Mouse (Mus musculus): Measurements from ENCODE around the gene Klrc2. TPM values are rescaled to one million over a fixed set of nuclear protein-coding genes. Genes with fewer than 3 reads are reported as not detected.
"Not testable (repeated sequence)": the region's sequence is repeated elsewhere in the genome, so short reads cannot be mapped to it uniquely, and the experiment has no call there.

Gene Klrc2
- total RNA-seq (2021): not detected

- intact Hi-C loops (cut with DNase I): not testable (repeated sequence)
Observed at GRCm38 (mm10) chr6:129660589-129660988, at the start of gene Klrc2. Klrc2 (minus strand) TSS chr6:129660689.

GRCm38 (mm10) chr6:129691436-129691835 lies 30.9 kb upstream of the Klrc2 start:
- intact Hi-C loops (cut with DNase I); DNase-seq (ENCODE audit: low spot score in 2 of 2): not testable (repeated sequence)

More at GRCm38 (mm10) chr6:129660589-129660988, at the start of gene Klrc2:
- DNase-seq (ENCODE audit: low spot score in 2 of 2): not testable (repeated sequence)

- DNase-seq (ENCODE audit: low spot score in 2 of 2): no peak
- intact Hi-C loops (cut with DNase I): no loop called here
Observed at GRCm38 (mm10) chr6:129680379-129680778, 19.9 kb upstream of the Klrc2 start.

- DNase-seq (ENCODE audit: low spot score in 2 of 2): no peak
- intact Hi-C loops (cut with DNase I): no loop called here
Observed at GRCm38 (mm10) chr6:129678873-129679272, 18.4 kb upstream of the Klrc2 start, which contains the start of gene Klrc1. Klrc1 (minus strand) TSS chr6:129678973.

GRCm38 (mm10) chr6:129661301-129661700 lies 812 bp upstream of the Klrc2 start:
- DNase-seq (ENCODE audit: low spot score in 2 of 2); intact Hi-C loops (cut with DNase I): not testable (repeated sequence)

- intact Hi-C loops (cut with DNase I); DNase-seq (ENCODE audit: low spot score in 2 of 2): not testable (repeated sequence)
Observed at GRCm38 (mm10) chr6:129644054-129644453, 16.4 kb downstream of the Klrc2 start.

- intact Hi-C loops (cut with DNase I): not testable (repeated sequence)
Observed at GRCm38 (mm10) chr6:129643237-129643636, 17.3 kb downstream of the Klrc2 start, which contains the start of gene Klrc3. Klrc3 (minus strand) TSS chr6:129643337.

GRCm38 (mm10) chr6:129631046-129631445 lies 29.4 kb downstream of the Klrc2 start:
- DNase-seq (ENCODE audit: low spot score in 2 of 2); intact Hi-C loops (cut with DNase I): not testable (repeated sequence)

More at GRCm38 (mm10) chr6:129643237-129643636, 17.3 kb downstream of the Klrc2 start, which contains the start of gene Klrc3:
- DNase-seq (ENCODE audit: low spot score in 2 of 2): not testable (repeated sequence)

- DNase-seq (ENCODE audit: low spot score in 2 of 2): no peak
- intact Hi-C loops (cut with DNase I): no loop called here
Observed at GRCm38 (mm10) chr6:129623735-129624134, 36.8 kb downstream of the Klrc2 start, which contains the start of gene Klrk1. Klrk1 (minus strand) TSS chr6:129623864.

- intact Hi-C loops (cut with DNase I): no loop called here
- no peak for DNase-seq (ENCODE audit: low spot score in 2 of 2)
Observed at GRCm38 (mm10) chr6:129608372-129608771, 52.1 kb downstream of the Klrc2 start.

Small RNAs within 50 kb of the gene (microRNA-seq; reads per million reads assigned to microRNA genes)
- 0 reads per million in 2 experiments for gene Mir680-1

Other genes with a start within 250 kb of the Klrc2 start
- gene Clec1a, start 208.7 kb downstream of the Klrc2 start, total RNA-seq (2021): under 1 TPM; 0.66 to 0.85 TPM
- gene Olr1, start 153.5 kb downstream of the Klrc2 start, total RNA-seq (2021): not detected
- not detected for gene Tmem52b, start 148.1 kb downstream of the Klrc2 start, total RNA-seq (2021)
- gene Gabarapl1, start 127.5 kb downstream of the Klrc2 start, total RNA-seq (2021): 100 to 1,000 TPM; 690 to 697 TPM
- gene Klre1, start 82.8 kb downstream of the Klrc2 start, total RNA-seq (2021): not detected
- not detected for gene Klrd1, start 68.9 kb downstream of the Klrc2 start, total RNA-seq (2021)
- gene Klrk1, start 36.8 kb downstream of the Klrc2 start, total RNA-seq (2021): not detected
- gene Klrc3, start 17.4 kb downstream of the Klrc2 start, total RNA-seq (2021): not detected
- gene Klrc1, start 18.3 kb upstream of the Klrc2 start, total RNA-seq (2021): not detected
- not detected for gene Klri1, start 56.4 kb upstream of the Klrc2 start, total RNA-seq (2021)
- gene Klri2, start 79.8 kb upstream of the Klrc2 start, total RNA-seq (2021): not detected
- not detected for gene Gm156, start 123.6 kb upstream of the Klrc2 start, total RNA-seq (2021)
- not detected for gene Gm17631, start 202.0 kb upstream of the Klrc2 start, total RNA-seq (2021)
- gene Klra17, start 216.0 kb upstream of the Klrc2 start, total RNA-seq (2021): not detected

All from left cerebral cortex, postnatal 25 days (tissue).